Mouse (Mus musculus): Measurements from ENCODE around the gene Rab13. TPM values are rescaled to one million over a fixed set of nuclear protein-coding genes. Genes with fewer than 3 reads are reported as not detected.

Rab13 gene
- polyA plus RNA-seq, 1 experiment from 2014 or later = 3.7 TPM

DNA sequence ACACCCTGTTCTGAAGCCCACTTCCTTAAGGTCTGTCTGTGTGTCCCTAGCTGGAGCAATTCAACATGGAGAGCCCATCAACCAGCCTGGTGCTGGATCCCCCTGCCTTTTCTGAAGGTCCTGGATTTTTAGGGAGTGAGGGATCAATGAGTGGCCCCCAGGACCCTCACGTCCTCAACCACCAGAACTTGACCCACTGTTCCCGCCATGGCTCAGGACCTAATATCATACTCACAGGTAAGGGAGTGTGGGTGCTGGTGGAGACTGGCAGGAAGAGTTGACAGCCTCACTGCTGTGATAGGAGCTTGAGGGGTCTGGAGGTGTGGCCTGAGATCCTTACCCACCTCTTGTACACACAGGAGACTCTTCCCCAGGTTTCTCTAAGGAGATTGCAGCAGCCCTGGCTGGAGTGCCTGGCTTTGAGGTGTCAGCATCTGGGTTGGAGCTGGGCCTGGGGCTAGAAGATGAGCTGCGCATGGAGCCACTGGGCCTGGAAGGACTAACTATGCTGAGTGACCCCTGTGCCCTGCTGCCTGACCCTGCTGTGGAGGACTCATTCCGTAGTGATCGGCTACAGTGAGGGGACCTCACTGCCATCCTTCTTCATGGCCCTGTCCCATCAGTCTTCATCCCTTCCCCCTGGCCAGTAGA is 49.8 kb downstream of the Rab13 start:
- H3K9me3 ChIP-seq (replicated peaks) = no peaks in the 10 kb centered on the region
- no peak overlapping the region for H3K9ac ChIP-seq
- no peak overlapping the region for H3K4me3 ChIP-seq (replicated peaks)
- H3K36me3 ChIP-seq (replicated peaks) = peaks cover 52% of the 10 kb centered on the region
- no peak overlapping the region for H3K4me2 ChIP-seq
- WGBS (ENCODE audit: insufficient replicate concordance) = 76% methylated on average over 5 of the region's 5 CpGs
- H3K4me1 ChIP-seq (replicated peaks) = peaks cover 39% of the 10 kb centered on the region
- no peaks in the 10 kb centered on the region for H3K27me3 ChIP-seq
- no peak for ATAC-seq (ENCODE audit: insufficient read depth)
- H3K27ac ChIP-seq (replicated peaks) = no peak overlapping the region

DNA sequence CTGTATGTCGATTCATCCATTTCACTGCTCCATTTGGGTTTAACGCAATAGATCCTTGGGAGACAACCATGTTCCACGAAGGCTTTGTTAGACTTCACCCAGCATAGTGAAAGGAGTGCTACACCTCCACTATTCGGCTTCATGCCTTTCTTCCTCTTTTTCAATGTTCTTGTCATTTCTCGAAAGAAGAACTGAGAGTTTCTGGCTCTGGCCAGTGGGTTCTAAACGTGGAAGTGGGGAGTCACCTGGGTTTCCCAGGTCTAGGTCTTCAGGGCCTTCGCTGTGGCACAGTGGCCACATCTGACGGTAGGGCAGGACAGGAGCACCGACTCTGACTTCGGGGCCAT is 51.2 kb downstream of the Rab13 start:
- no peaks in the 10 kb centered on the region for H3K27me3 ChIP-seq
- peak overlapping the region; percentile 95 for H3K27ac ChIP-seq (replicated peaks)
- 20% methylated on average over 10 of the region's 10 CpGs for WGBS (ENCODE audit: insufficient replicate concordance)
- H3K4me3 ChIP-seq (replicated peaks) = peak overlapping the region; percentile 89
- H3K9ac ChIP-seq = peak overlapping the region; percentile 83
- peaks cover 42% of the 10 kb centered on the region for H3K36me3 ChIP-seq (replicated peaks)
- peak overlapping the region; percentile 97 for H3K4me2 ChIP-seq
- H3K9me3 ChIP-seq (replicated peaks) = no peaks in the 10 kb centered on the region
- peaks cover 44% of the 10 kb centered on the region for H3K4me1 ChIP-seq (replicated peaks)
- ATAC-seq (ENCODE audit: insufficient read depth) = no peak

DNA sequence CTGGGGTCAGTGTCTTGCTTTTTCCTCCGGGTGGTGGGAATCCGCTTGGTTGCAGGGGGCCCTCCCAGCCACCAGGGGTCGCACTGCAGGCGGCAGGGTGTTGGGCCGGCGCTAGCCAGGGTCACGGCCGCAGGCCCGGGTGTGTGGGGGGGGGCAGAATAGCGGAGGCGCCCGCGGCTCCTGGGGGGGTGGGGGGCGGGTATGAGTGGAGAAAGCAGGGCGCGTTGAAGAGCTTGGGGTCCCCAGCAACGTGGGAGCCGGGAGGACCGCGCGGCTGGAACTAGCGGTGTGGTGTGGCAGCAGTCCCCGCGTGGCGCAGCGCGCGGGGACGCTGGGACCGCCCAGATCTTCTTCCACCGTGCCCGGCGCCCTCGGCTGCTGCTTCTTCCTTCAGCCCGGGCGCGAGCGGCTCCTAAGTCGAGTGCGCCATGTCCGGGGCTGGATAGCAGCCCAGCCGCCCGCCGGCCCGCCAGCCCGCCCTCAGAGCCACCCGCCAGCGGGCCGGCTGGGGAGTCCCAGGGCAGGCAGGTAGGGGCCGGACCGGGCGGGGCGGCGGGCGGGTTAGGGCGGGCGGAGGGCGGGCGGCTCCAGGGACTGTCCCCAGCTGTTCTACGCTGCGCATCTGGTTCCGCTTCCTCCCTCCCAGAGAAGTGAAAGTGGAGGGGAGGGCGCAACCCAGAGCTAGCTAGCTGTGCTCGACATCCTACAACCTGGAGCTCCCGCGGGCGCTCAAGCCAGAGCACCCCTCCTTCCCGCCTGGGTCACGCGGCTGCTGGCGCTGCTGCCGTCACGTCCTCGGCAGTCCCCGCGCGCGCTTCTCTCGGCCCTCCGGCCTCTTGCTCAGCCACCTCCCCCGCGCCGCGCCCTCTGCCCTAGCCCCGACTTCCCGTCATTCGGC is 51.8 kb downstream of the Rab13 start, which contains the start of gene Dennd4b:
TSS of gene Dennd4b (plus strand) at position 152 of the 898 bp plus-strand sequence.
- peaks cover 36% of the 10 kb centered on the region for H3K36me3 ChIP-seq (replicated peaks)
- under 1% methylated on average over 87 of the region's 87 CpGs for WGBS (ENCODE audit: insufficient replicate concordance)

DNA sequence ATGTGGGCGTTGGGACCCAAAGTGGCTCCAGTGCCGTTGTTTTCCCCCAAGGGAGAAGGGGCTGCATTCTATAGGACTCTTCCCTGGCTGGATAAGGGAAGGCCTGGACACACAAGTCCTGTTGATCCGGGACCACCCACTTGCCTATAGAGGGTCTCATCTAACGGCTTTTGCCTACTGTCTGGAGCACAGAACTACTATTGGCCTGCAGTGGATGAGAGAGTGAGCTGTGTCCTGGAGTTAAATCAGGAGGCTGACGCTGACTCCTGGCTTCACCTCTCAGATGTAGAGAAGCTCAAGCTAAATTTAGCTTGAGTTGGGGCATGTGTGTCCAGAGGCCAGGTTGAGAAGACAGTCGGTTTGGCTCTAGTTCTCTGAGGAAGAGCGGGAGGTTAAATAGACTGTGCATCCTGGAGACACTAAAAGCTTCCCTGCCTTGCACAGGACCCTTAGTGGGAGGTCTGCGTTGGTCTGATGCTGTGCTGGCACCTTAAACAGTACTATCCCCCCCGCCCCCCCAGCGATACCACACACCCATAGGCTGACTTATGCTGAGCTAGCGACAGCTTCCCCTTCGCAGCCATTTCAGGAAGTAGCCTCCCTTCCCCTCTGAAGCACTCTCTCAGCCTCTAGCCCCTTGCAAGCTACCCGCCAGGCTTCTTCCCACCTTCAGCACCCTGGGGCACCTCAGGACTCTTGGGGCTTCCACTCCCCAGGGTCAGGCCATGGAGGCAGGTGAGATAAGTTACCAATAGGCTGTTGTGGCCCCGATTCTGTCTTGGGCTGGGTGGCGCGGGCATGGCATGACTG is 52.6 kb downstream of the Rab13 start:
- Histone ChIP-seq H3K27ac (replicated peaks) (peak overlapping the region; percentile 95), H3K27me3 (no peaks in the 10 kb centered on the region), H3K36me3 (replicated peaks) (peaks cover 32% of the 10 kb centered on the region), H3K4me1 (replicated peaks) (peaks cover 44% of the 10 kb centered on the region), H3K4me2 (peak overlapping the region; percentile 97), H3K9me3 (replicated peaks) (no peaks in the 10 kb centered on the region), H3K4me3 (replicated peaks) (peak overlapping the region; percentile 89), H3K9ac (peak overlapping the region; percentile 83)
- ATAC-seq (ENCODE audit: insufficient read depth) = peak; percentile 1; the same call in 1 of the 2 replicates
- WGBS (ENCODE audit: insufficient replicate concordance) = 5% methylated on average over 16 of the region's 16 CpGs

More for the DNA sequence above, 51.8 kb downstream of the Rab13 start, which contains the start of gene Dennd4b:
- Histone ChIP-seq H3K9me3 (replicated peaks) (no peaks in the 10 kb centered on the region), H3K4me2 (peak within 1 kb of the TSS; percentile 97), H3K9ac (peak within 1 kb of the TSS; percentile 83), H3K4me3 (replicated peaks) (peak within 1 kb of the TSS; percentile 89), H3K27ac (replicated peaks) (peak within 1 kb of the TSS; percentile 95), H3K27me3 (no peaks in the 10 kb centered on the region), H3K4me1 (replicated peaks) (peaks cover 44% of the 10 kb centered on the region)
- peak; percentile 95 for ATAC-seq (ENCODE audit: insufficient read depth)

DNA sequence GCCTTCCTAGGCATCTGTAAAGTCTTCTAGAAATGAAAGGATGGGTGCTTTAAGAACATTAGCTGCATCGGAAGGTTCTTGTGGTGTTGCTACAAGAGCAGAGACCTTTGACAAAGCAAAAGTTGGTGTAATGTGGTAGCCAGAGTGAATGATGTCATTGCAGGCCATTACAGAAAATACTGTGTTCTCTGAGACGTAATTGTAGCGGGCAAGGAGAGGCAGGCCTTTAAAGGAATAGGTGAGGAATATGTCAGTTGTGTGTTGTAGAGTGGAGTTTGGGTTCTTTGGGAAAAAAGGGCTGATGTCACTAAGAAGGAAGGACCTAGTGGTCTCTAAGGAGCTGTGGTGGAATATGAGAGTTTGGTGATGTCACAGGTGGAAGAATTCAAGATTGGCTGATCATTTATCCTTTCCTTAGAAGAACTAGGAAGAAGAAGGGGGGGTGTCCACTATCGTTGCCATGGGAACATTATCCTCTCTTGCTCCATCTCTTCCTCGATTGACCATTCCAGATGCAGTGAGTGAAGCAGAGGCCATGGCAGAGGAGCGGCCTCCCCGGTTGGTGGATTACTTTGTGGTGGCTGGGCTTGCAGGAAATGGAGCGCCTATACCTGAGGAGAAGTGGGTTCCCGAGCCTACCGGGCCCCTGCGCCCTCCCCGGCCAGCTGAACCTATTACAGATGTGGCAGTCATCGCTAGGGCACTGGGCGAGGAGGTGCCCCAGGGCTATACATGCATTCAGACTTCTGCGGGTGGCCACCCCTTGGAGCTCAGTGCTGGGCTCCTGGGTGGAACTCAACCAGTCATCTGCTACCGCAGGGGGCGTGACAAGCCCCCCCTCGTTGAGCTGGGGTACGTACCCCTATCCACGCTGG is 53.6 kb downstream of the Rab13 start:
- no peak for ATAC-seq (ENCODE audit: insufficient read depth)
- Histone ChIP-seq H3K4me3 (replicated peaks) (peak overlapping the region; percentile 89), H3K27me3 (no peaks in the 10 kb centered on the region), H3K9ac (peak overlapping the region; percentile 83; the same call in 1 of the 2 replicates), H3K9me3 (replicated peaks) (no peaks in the 10 kb centered on the region), H3K27ac (replicated peaks) (peak overlapping the region; percentile 95), H3K4me1 (replicated peaks) (peaks cover 44% of the 10 kb centered on the region), H3K4me2 (peak overlapping the region; percentile 97), H3K36me3 (replicated peaks) (peaks cover 28% of the 10 kb centered on the region)
- 77% methylated on average over 20 of the region's 20 CpGs for WGBS (ENCODE audit: insufficient replicate concordance)

DNA sequence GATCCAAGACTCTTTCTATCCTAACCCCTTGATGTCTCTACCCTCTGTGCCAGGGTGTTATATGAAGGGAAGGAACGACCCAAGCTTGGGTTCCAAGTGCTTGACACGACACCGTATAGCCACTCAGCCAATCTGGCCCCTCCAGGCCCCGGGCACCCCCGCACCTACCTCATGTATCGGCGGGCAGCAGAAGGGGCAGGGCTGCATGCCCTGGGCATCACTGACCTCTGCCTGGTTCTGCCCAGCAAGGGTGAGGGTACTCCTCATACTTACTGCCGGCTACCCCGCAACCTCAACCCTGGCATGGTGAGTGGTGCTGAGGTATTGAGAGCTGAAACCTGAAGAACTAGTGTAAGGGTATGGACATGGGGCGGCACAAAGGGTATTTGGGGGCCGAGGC is 54.7 kb downstream of the Rab13 start:
- Histone ChIP-seq H3K9me3 (replicated peaks) (no peaks in the 10 kb centered on the region), H3K4me2 (no peak overlapping the region), H3K9ac (no peak overlapping the region), H3K4me1 (replicated peaks) (peaks cover 44% of the 10 kb centered on the region), H3K36me3 (replicated peaks) (peaks cover 28% of the 10 kb centered on the region), H3K4me3 (replicated peaks) (no peak overlapping the region), H3K27ac (replicated peaks) (no peak overlapping the region), H3K27me3 (no peaks in the 10 kb centered on the region)
- WGBS (ENCODE audit: insufficient replicate concordance) = 86% methylated on average over 11 of the region's 11 CpGs
- no peak for ATAC-seq (ENCODE audit: insufficient read depth)

DNA sequence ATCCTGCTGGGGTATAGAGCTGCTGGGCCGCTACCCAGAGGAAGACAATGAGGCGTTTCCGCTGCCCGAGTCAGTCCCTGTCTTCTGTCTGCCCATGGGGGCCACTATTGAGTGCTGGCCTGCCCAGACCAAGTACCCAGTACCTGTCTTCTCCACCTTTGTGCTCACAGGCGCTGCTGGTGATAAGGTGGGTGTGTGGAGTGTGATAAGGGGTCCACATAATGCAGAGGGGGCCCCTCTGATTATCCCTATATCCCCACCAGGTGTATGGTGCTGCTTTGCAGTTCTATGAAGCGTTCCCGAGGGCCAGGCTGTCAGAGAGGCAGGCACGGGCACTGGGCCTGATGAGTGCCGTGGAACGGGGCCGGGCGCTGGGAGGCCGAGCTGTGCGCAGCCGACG is 55.5 kb downstream of the Rab13 start:
- no peaks in the 10 kb centered on the region for H3K9me3 ChIP-seq (replicated peaks)
- no peaks in the 10 kb centered on the region for H3K27me3 ChIP-seq
- no peak overlapping the region for H3K27ac ChIP-seq (replicated peaks)
- no peak overlapping the region for H3K4me2 ChIP-seq
- 80% methylated on average over 16 of the region's 16 CpGs for WGBS (ENCODE audit: insufficient replicate concordance)
- peaks cover 44% of the 10 kb centered on the region for H3K4me1 ChIP-seq (replicated peaks)
- H3K9ac ChIP-seq = no peak overlapping the region
- no peak overlapping the region for H3K4me3 ChIP-seq (replicated peaks)
- H3K36me3 ChIP-seq (replicated peaks) = peaks cover 27% of the 10 kb centered on the region
- no peak for ATAC-seq (ENCODE audit: insufficient read depth)

DNA sequence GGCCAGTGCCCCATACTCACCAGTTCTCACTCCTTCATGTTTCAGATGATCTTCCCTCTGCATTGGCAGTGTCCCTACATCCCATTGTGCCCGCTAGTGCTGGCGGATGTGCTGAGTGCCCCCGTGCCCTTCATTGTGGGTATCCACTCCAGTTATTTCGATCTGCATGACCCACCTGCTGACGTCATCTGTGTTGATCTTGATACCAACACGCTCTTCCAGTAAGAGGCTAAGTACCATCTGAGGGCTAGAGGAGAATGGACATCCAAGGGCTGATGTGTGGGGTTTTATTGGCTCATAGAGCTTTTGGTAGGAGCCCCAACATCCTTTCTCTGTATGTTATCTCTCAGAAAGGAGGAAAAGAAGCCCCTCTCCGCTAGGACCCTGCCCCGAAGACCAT is 57.3 kb downstream of the Rab13 start:
- WGBS (ENCODE audit: insufficient replicate concordance) = 75% methylated on average over 8 of the region's 8 CpGs
- ATAC-seq (ENCODE audit: insufficient read depth) = no peak

DNA sequence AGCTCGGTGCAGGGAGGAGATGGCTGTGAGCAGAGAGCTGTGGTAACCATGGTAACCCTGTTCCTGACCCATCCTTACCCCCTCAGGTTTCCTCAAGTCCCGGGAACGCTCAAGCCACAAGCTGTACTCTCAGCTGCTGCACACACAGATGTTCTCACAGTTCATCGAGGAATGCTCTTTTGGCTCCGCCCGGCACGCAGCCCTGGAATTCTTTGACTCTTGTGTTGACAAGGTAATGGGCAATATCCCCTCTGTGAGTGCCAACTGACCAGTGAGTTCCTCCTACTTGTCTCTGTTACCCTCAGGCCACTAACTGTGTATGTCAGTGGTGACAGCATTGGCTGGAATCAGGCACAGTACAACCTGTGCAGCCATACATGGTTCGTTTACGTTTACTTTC is 58.7 kb downstream of the Rab13 start:
- no peak overlapping the region for H3K4me2 ChIP-seq

More for the DNA sequence above, 57.3 kb downstream of the Rab13 start:
- Histone ChIP-seq H3K4me1 (replicated peaks) (peaks cover 34% of the 10 kb centered on the region), H3K4me2 (no peak overlapping the region), H3K27ac (replicated peaks) (no peak overlapping the region), H3K4me3 (replicated peaks) (no peak overlapping the region), H3K9ac (no peak overlapping the region), H3K36me3 (replicated peaks) (peaks cover 36% of the 10 kb centered on the region), H3K27me3 (no peaks in the 10 kb centered on the region), H3K9me3 (replicated peaks) (no peaks in the 10 kb centered on the region)

DNA sequence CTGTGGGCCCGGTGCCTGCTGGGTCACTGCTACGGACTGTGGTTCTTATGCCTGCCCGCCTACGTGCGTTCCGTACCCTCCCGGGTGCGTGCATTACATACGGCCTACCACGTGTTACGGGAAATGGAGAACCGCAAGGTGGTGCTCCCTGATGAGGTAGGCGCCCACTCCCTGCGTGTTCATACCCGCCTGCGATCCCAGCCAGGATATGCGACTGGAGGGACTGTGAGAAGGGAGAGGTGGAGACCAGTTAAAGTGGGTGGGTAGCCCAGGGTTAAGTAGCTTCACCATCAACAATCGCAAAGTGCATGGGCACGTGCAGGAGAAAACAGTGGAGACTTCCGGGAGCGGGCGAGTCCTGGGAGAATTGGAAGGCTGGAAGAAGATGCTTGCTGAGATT is 60.4 kb downstream of the Rab13 start:
- no peaks in the 10 kb centered on the region for H3K9me3 ChIP-seq (replicated peaks)
- peaks cover 60% of the 10 kb centered on the region for H3K36me3 ChIP-seq (replicated peaks)
- no peak overlapping the region for H3K4me2 ChIP-seq
- H3K27me3 ChIP-seq = no peaks in the 10 kb centered on the region
- H3K9ac ChIP-seq = no peak overlapping the region
- 90% methylated on average over 22 of the region's 22 CpGs for WGBS (ENCODE audit: insufficient replicate concordance)
- no peak overlapping the region for H3K27ac ChIP-seq (replicated peaks)
- no peak overlapping the region for H3K4me3 ChIP-seq (replicated peaks)
- H3K4me1 ChIP-seq (replicated peaks) = peaks cover 4% of the 10 kb centered on the region; the same call in 1 of the 2 replicates
- no peak for ATAC-seq (ENCODE audit: insufficient read depth)

More for the DNA sequence above, 58.7 kb downstream of the Rab13 start:
- peaks cover 20% of the 10 kb centered on the region for H3K4me1 ChIP-seq (replicated peaks)
- 76% methylated on average over 9 of the region's 9 CpGs for WGBS (ENCODE audit: insufficient replicate concordance)
- no peak for ATAC-seq (ENCODE audit: insufficient read depth)
- H3K4me3 ChIP-seq (replicated peaks) = no peak overlapping the region
- no peaks in the 10 kb centered on the region for H3K9me3 ChIP-seq (replicated peaks)
- H3K27me3 ChIP-seq = no peaks in the 10 kb centered on the region
- H3K36me3 ChIP-seq (replicated peaks) = peaks cover 47% of the 10 kb centered on the region
- no peak overlapping the region for H3K27ac ChIP-seq (replicated peaks)
- H3K9ac ChIP-seq = no peak overlapping the region

Data from liver, embryonic 15.5 days (tissue).